In the genomic region with DNA sequence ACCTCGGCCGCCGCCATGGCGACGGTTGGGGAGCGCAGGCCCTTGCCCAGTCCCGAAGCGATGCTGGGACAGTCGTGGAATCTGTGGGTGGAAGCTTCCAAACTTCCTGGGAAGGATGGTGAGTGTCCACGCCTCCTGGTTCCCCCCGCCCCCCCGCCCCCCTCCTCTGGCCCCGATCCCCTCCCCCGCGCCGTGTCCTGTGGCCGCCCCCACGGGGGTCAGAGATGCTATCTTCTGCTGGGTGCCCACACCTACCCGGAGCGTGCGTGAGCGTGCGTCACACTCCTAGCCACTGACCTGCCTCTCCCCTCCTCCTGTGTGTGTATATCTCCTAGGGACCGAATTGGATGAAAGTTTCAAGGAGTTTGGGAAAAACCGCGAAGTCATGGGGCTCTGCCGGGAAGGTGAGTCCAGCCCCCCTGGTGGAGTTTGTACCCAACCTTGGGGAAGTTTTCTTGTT, we compare ENCODE assay signal across 8 mouse cellular contexts. TPM values are rescaled to one million over a fixed set of nuclear protein-coding genes. Genes with fewer than 3 reads are reported as not detected.
A peak's percentile ranks its signal among the peaks of the same experiment; 100 is the strongest.
DNase-seq lines count a peak whose midpoint lies in the region; ATAC-seq and TF ChIP-seq lines count a peak whose summit lies in the region.

No protein-coding gene starts in this region.

- H3K27me3 ChIP-seq in heart, embryonic 12.5 days (replicated peaks): no peaks in the 10 kb centered on the region
- H3K27me3 ChIP-seq in myocyte (ENCODE audit: control insufficient read depth, insufficient read depth, insufficient read length): no peaks in the 10 kb centered on the region

- H3K36me3 ChIP-seq in heart, embryonic 12.5 days: peaks cover 14% of the 10 kb centered on the region
- no peaks in the 10 kb centered on the region for H3K36me3 ChIP-seq in myocyte (ENCODE audit: control insufficient read depth, insufficient read depth)

- no peaks in the 10 kb centered on the region for H3K79me2 ChIP-seq in myocyte (ENCODE audit: control insufficient read depth, insufficient read depth)

- DNase-seq in heart, adult 9 months (ENCODE audit: low spot score in 2 of 2): no peak
- peak; percentile 70 for DNase-seq in CD4-positive, CD25-positive, alpha-beta regulatory T cell, adult 2 months (ENCODE audit: low read depth, low spot score)
- peak; percentile 15 for DNase-seq in c-Kit-positive CD71-positive TER-119-negative erythroid progenitor cells, embryonic 14.5 days (ENCODE audit: low read depth)
- DNase-seq in liver: peak; percentile 56
- DNase-seq in Muller cell, postnatal 12 days (ENCODE audit: inconsistent ontology term): no peak

- H3K4me1 ChIP-seq in heart, embryonic 12.5 days (replicated peaks): peaks cover 13% of the 10 kb centered on the region

- peak overlapping the region; percentile 89 for H3K4me2 ChIP-seq in heart, embryonic 12.5 days
- H3K4me2 ChIP-seq in myocyte (ENCODE audit: low read depth): peak overlapping the region; percentile 66

- H3K9me3 ChIP-seq in heart, embryonic 12.5 days (replicated peaks): no peaks in the 10 kb centered on the region

- peak overlapping the region; percentile 96 for H3ac ChIP-seq in myocyte (ENCODE audit: control insufficient read depth, insufficient read length)

- peak overlapping the region; percentile 99 for H3K27ac ChIP-seq in heart, embryonic 12.5 days (ENCODE audit: poor library complexity, severe bottlenecking)

- peak overlapping the region; percentile 90 for H3K4me3 ChIP-seq in heart, embryonic 12.5 days
- H3K4me3 ChIP-seq in myocyte: peak overlapping the region; percentile 30

- WGBS in heart, embryonic 12.5 days: 0% methylated on average over 18 of the region's 27 CpGs

- peak overlapping the region; percentile 98 for H3K9ac ChIP-seq in heart, embryonic 12.5 days

- no peak for TF ChIP-seq POLR2A in myocyte (IDR thresholded peaks at IDR 0.05; ENCODE audit: insufficient read length, low read depth)

- peak; percentile 58; the same call in 1 of the 2 replicates for ATAC-seq in heart, embryonic 12.5 days (ENCODE audit: insufficient number of reproducible peaks, low FRiP score)
- peak; percentile 46 for ATAC-seq in granulocyte monocyte progenitor cell, adult 5-6 weeks (replicated peaks; ENCODE audit: poor library complexity, severe bottlenecking)

TF ChIP-seq in myocyte, 11 proteins besides CTCF, POLR2A, EP300 and RAD21:
- no peak for TF ChIP-seq REST (IDR thresholded peaks at IDR 0.05; ENCODE audit: insufficient read depth, insufficient read length)
TF ChIP-seq in myocyte: peak in this region for 0.

RNA-seq across cellular contexts. Expression of gene Thoc7, which starts 51.6 kb away (rescaled TPM):
- polyA plus RNA-seq in heart, embryonic 12.5 days (2016; fragmentation: Nextera tagmentation; extraction: Ambion mirVana): 146 and 159 TPM in 2 replicates
- 188 and 219 TPM in 2 replicates for total RNA-seq in granulocyte monocyte progenitor cell, adult 5-6 weeks (2014; fragmentation: Nextera tagmentation)
- 347 and 460 TPM in 2 replicates for total RNA-seq in granulocyte monocyte progenitor cell, adult 5-6 weeks (2017)
- polyA plus RNA-seq in myocyte (2012; fragmentation: generic; extraction: Trizol): 66.5 TPM

RNA-seq across cellular contexts. Expression of gene Atxn7, which starts 52.0 kb away (rescaled TPM):
- polyA plus RNA-seq in heart, embryonic 12.5 days (2016; fragmentation: Nextera tagmentation; extraction: Ambion mirVana): 3.9 and 4.3 TPM in 2 replicates
- total RNA-seq in granulocyte monocyte progenitor cell, adult 5-6 weeks (2014; fragmentation: Nextera tagmentation): 14.3 and 14.6 TPM in 2 replicates
- 11.3 and 20.3 TPM in 2 replicates for total RNA-seq in granulocyte monocyte progenitor cell, adult 5-6 weeks (2017)
- 1.4 TPM for polyA plus RNA-seq in myocyte (2012; fragmentation: generic; extraction: Trizol)

Comparison
In these comparisons a context has a peak if more than half of its experiments do, and no peak if none do; other contexts are left out.
1. DNase-seq: peak in CD4-positive, CD25-positive, alpha-beta regulatory T cell, adult 2 months (single experiment), c-Kit-positive CD71-positive TER-119-negative erythroid progenitor cells, embryonic 14.5 days (single experiment) and liver (single experiment); none in heart, adult 9 months (0 of 2) and Muller cell, postnatal 12 days (single experiment).